Mouse (Mus musculus): ENCODE measurements around the gene Hnrnpd.
A peak's percentile ranks its signal among the peaks of the same experiment; 100 is the strongest.

Gene Hnrnpd

GRCm38 (mm10) chr5:99931910-99932309, 46.8 kb downstream of the Hnrnpd start:
- no peak for DNase-seq (ENCODE audit: low read depth, low spot score)
- Histone ChIP-seq H3K27me3 (ENCODE audit: control insufficient read depth, insufficient read depth, low read length, poor library complexity, severe bottlenecking) (no peaks in the 10 kb centered on the region), H3K36me3 (ENCODE audit: control insufficient read depth, insufficient read depth, low read length, poor library complexity, severe bottlenecking) (no peaks in the 10 kb centered on the region)

- no peaks in the 10 kb centered on the region for H3K27me3 ChIP-seq (ENCODE audit: control insufficient read depth, insufficient read depth, low read length, poor library complexity, severe bottlenecking)
- H3K36me3 ChIP-seq (ENCODE audit: control insufficient read depth, insufficient read depth, low read length, poor library complexity, severe bottlenecking): no peaks in the 10 kb centered on the region
- DNase-seq (ENCODE audit: low read depth, low spot score): peak; percentile 69
These were observed 50.8 kb downstream of the Hnrnpd start for GRCm38 (mm10) chr5:99927951-99928350.

GRCm38 (mm10) chr5:99922033-99922432, 56.7 kb downstream of the Hnrnpd start:
- H3K27me3 ChIP-seq (ENCODE audit: control insufficient read depth, insufficient read depth, low read length, poor library complexity, severe bottlenecking): no peaks in the 10 kb centered on the region
- H3K36me3 ChIP-seq (ENCODE audit: control insufficient read depth, insufficient read depth, low read length, poor library complexity, severe bottlenecking): no peaks in the 10 kb centered on the region
- no peak for DNase-seq (ENCODE audit: low read depth, low spot score)

GRCm38 (mm10) chr5:99915494-99915893, 63.2 kb downstream of the Hnrnpd start:
- no peak for DNase-seq (ENCODE audit: low read depth, low spot score)
- Histone ChIP-seq H3K27me3 (ENCODE audit: control insufficient read depth, insufficient read depth, low read length, poor library complexity, severe bottlenecking) (no peaks in the 10 kb centered on the region), H3K36me3 (ENCODE audit: control insufficient read depth, insufficient read depth, low read length, poor library complexity, severe bottlenecking) (no peaks in the 10 kb centered on the region)

- Histone ChIP-seq H3K27me3 (ENCODE audit: control insufficient read depth, insufficient read depth, low read length, poor library complexity, severe bottlenecking) (no peaks in the 10 kb centered on the region), H3K36me3 (ENCODE audit: control insufficient read depth, insufficient read depth, low read length, poor library complexity, severe bottlenecking) (no peaks in the 10 kb centered on the region)
- peak; percentile 93 for DNase-seq (ENCODE audit: low read depth, low spot score)
These were observed 72.4 kb downstream of the Hnrnpd start, which contains the start of gene Vamp9 for GRCm38 (mm10) chr5:99906181-99906956. Vamp9 (plus strand) TSS chr5:99906254.
